Mouse (Mus musculus) hindbrain, postnatal 0 days (tissue): ENCODE data around the gene Thegl. TPM values are rescaled to one million over a fixed set of nuclear protein-coding genes. Genes with fewer than 3 reads are reported as not detected.

ENCODE experiments used
- ATAC-seq: fragments of 200-750 bp; cut with Nextera tagmentation; 2 replicates; pipeline ENCODE4 v1.8.0; 2017; ENCODE audit warnings: mild to moderate bottlenecking, moderate TSS enrichment, moderate library complexity
- DNase-seq: peaks from one replicate; pipeline ENCODE4 v3.0.0-alpha.2; 2015; ENCODE audit warnings: low spot score
- H3K27ac ChIP-seq: fragments of 300-500 bp; sonication (generic); 2 replicates; pipeline ENCODE4 v1.5.1; 2014; ENCODE audit warnings: mild to moderate bottlenecking
- H3K27me3 ChIP-seq: fragments of 300-500 bp; sonication (generic); 2 replicates; pipeline ENCODE4 v1.6.1; 2014; ENCODE audit warnings: low read length, mixed read lengths; ENCODE audit not compliant: insufficient read depth
- H3K36me3 ChIP-seq: fragments of 300-500 bp; sonication (generic); 2 replicates; pipeline ENCODE4 v1.6.1; 2014; ENCODE audit warnings: low read length, mixed read lengths; ENCODE audit not compliant: insufficient read depth
- H3K4me1 ChIP-seq: fragments of 300-500 bp; sonication (generic); 2 replicates; pipeline ENCODE4 v1.6.1; 2014; ENCODE audit warnings: antibody characterized with exemption, low read length, mixed read lengths; ENCODE audit not compliant: insufficient read depth
- H3K4me2 ChIP-seq: fragments of 300-500 bp; sonication (generic); 2 replicates; pipeline ENCODE4 v1.6.1; 2014; ENCODE audit warnings: low read depth, mild to moderate bottlenecking, low read length, moderate library complexity, mixed read lengths
- H3K4me3 ChIP-seq: fragments of 300-500 bp; sonication (generic); 2 replicates; pipeline ENCODE4 v1.5.1; 2014; ENCODE audit warnings: low read length
- H3K9ac ChIP-seq: fragments of 300-500 bp; sonication (generic); replicated peaks from 2 replicates; pipeline ENCODE4 v1.6.1; 2014; ENCODE audit warnings: mild to moderate bottlenecking, low read length, moderate library complexity, mixed read lengths
- H3K9me3 ChIP-seq: fragments of 300-500 bp; sonication (generic); 2 replicates; pipeline ENCODE4 v1.6.1; 2016; ENCODE audit warnings: low read length, mixed read lengths
- CTCF ChIP-seq: IDR thresholded peaks from 2 replicates; pipeline ENCODE4 v1.5.1; 2016; ENCODE audit warnings: antibody characterized with exemption, control low read depth, low read depth
- WGBS: fragments of 180-500 bp; shearing (Covaris S2); extraction: QIAGEN DNeasy Blood & Tissue Kit; methylation state at CpG from one replicate; pipeline ENCODE4 v1.1.7; 2014; 5-methylcytosine and 5-hydroxymethylcytosine counted together
- polyA plus RNA-seq: library from polyadenylated mRNA; unstranded; fragments of >200 nt; fragmentation: Nextera tagmentation; extraction: Ambion mirVana; gene quantifications from 2 replicates; pipeline ENCODE4 v1.2.1, GENCODE M21; 2015
- total RNA-seq: library from RNA; depleted of rRNA; stranded (reverse); fragments of >200 nt; gene quantifications from 2 replicates; pipeline ENCODE4 v1.2.3, GENCODE M21; 2014

Thegl gene
- total and polyA plus RNA-seq, 2 experiments from 2014 or later, result 0.63 to 0.81 TPM

GRCm38 (mm10) chr5:77099317-77099996 lies 83.6 kb downstream of the Thegl start:
- H3K9ac ChIP-seq, result no peak overlapping the region
- no peaks in the 10 kb centered on the region for H3K9me3 ChIP-seq
- H3K4me3 ChIP-seq, result no peak overlapping the region
- 76% methylated on average over 11 of the region's 11 CpGs for WGBS
- no peak for ATAC-seq
- DNase-seq, result no peak
- no peaks in the 10 kb centered on the region for H3K36me3 ChIP-seq
- no peak for TF ChIP-seq CTCF
- no peaks in the 10 kb centered on the region for H3K4me1 ChIP-seq
- H3K4me2 ChIP-seq, result no peak overlapping the region
- H3K27me3 ChIP-seq, result no peaks in the 10 kb centered on the region
- H3K27ac ChIP-seq, result no peak overlapping the region

GRCm38 (mm10) chr5:77099997-77100380 lies 84.2 kb downstream of the Thegl start:
- no peaks in the 10 kb centered on the region for H3K27me3 ChIP-seq
- no peak overlapping the region for H3K4me3 ChIP-seq
- ATAC-seq (no peak), DNase-seq (no peak)
- H3K4me2 ChIP-seq, result no peak overlapping the region
- 85% methylated on average over 6 of the region's 6 CpGs for WGBS
- H3K4me1 ChIP-seq, result no peaks in the 10 kb centered on the region
- H3K36me3 ChIP-seq, result no peaks in the 10 kb centered on the region
- no peak overlapping the region for H3K27ac ChIP-seq
- H3K9ac ChIP-seq, result no peak overlapping the region
- H3K9me3 ChIP-seq, result no peaks in the 10 kb centered on the region
- TF ChIP-seq CTCF, result no peak

DNA sequence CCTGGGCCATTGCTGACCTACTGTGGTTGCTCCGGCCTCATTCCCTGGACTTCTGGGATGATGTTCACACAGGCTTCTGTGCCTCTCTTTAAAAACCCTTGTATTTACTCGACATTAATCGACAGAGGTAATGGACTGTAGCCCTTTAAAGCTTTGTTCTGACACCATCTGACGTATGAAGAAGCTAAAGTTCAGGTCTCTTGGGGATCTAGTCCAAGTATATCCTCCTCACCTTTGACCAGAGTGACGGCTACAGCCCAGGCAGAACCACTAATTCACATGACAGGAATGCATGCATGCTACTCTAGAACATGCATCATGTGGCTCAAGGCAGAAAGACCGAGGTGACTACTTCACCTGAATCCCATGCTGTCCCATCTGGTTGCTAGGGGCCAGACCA lies 84.9 kb downstream of the Thegl start:
- 87% methylated on average over 6 of the region's 6 CpGs for WGBS
- H3K4me2 ChIP-seq, result no peak overlapping the region
- H3K4me1 ChIP-seq, result no peaks in the 10 kb centered on the region
- no peak for ATAC-seq
- no peak for DNase-seq
- TF ChIP-seq CTCF, result no peak
- no peak overlapping the region for H3K27ac ChIP-seq
- H3K27me3 ChIP-seq, result no peaks in the 10 kb centered on the region
- H3K36me3 ChIP-seq, result no peaks in the 10 kb centered on the region
- no peak overlapping the region for H3K4me3 ChIP-seq
- no peak overlapping the region for H3K9ac ChIP-seq
- H3K9me3 ChIP-seq, result no peaks in the 10 kb centered on the region

- H3K4me3 ChIP-seq, result no peak overlapping the region
- H3K27ac ChIP-seq, result peak overlapping the region; percentile 36; the same call in 1 of the 2 replicates
- no peaks in the 10 kb centered on the region for H3K4me1 ChIP-seq
- no peak overlapping the region for H3K9ac ChIP-seq
- H3K4me2 ChIP-seq, result no peak overlapping the region
- DNase-seq, result peak; percentile 32
- no peak for TF ChIP-seq CTCF
- WGBS, result 56% methylated on average over 15 of the region's 15 CpGs
- H3K27me3 ChIP-seq, result no peaks in the 10 kb centered on the region
- no peaks in the 10 kb centered on the region for H3K9me3 ChIP-seq
- ATAC-seq, result peak; percentile 75
- H3K36me3 ChIP-seq, result no peaks in the 10 kb centered on the region
These were observed 86.9 kb downstream of the Thegl start for GRCm38 (mm10) chr5:77102522-77103365.

DNA sequence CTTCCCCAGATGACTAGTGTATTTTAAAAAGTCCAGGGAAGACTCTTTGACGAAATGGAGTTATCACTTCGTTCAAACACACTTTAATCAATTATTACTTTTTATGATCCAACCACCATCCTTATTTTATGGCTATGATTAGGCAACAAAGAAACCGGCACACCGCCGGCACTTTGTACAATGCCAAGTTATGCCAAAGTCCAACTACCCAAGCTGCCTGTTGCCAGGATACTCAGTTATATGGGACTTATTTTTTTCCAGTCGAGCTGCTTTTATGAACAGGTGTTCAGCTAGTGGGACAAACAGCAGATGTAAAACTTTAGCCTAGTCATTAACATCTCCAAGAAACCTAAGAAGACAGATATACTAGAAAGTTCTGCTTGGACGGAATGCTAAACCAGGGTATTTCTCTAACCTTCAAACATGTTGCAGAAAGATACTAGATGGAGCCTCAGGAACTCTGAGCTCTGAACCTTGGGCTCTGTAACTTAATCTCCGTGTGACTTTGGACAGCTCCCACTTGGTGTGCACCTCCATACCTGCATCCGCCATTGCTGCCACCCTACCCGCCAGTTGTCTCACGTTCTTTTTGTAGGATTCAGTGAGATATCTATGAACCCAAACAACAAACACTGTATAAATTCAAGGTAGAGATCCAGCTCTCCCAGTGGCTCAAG lies 91.5 kb downstream of the Thegl start:
- no peaks in the 10 kb centered on the region; the same call in 1 of the 2 replicates for H3K4me1 ChIP-seq
- ATAC-seq (no peak), DNase-seq (no peak)
- no peaks in the 10 kb centered on the region for H3K27me3 ChIP-seq
- H3K36me3 ChIP-seq, result no peaks in the 10 kb centered on the region
- no peak overlapping the region for H3K9ac ChIP-seq
- no peak overlapping the region for H3K27ac ChIP-seq
- no peaks in the 10 kb centered on the region for H3K9me3 ChIP-seq
- H3K4me3 ChIP-seq, result no peak overlapping the region
- no peak for TF ChIP-seq CTCF
- no peak overlapping the region for H3K4me2 ChIP-seq
- WGBS, result 79% methylated on average over 11 of the region's 11 CpGs

- Histone ChIP-seq H3K4me3 (no peak overlapping the region), H3K9ac (no peak overlapping the region), H3K4me1 (no peaks in the 10 kb centered on the region; the same call in 1 of the 2 replicates), H3K9me3 (no peaks in the 10 kb centered on the region), H3K27ac (no peak overlapping the region), H3K36me3 (no peaks in the 10 kb centered on the region), H3K27me3 (no peaks in the 10 kb centered on the region), H3K4me2 (no peak overlapping the region)
- WGBS, result 94% methylated on average over 6 of the region's 6 CpGs
- DNase-seq, result no peak
- ATAC-seq, result no peak
- no peak for TF ChIP-seq CTCF
These were observed 93.0 kb downstream of the Thegl start for GRCm38 (mm10) chr5:77108806-77109205.
